Mouse (Mus musculus) CH12.LX (cell line): ENCODE measurements at regions not wholly inside any gene's neighbourhood (a gene's known extent, or its start where the extent isn't known, plus 50 kb on each side); places are given as distances from the start of the nearest gene placed in this dataset.

Source experiments
- DNase-seq: peaks from one replicate; pipeline ENCODE4 v3.0.0-alpha.2; 2013; ENCODE audit errors: extremely low read depth
- H3K27ac ChIP-seq: 2 replicates; pipeline ENCODE4 v1.5.1; 2012; ENCODE audit warnings: low read depth, mild to moderate bottlenecking, control low read depth, moderate library complexity; ENCODE audit not compliant: insufficient read depth
- H3K27me3 ChIP-seq: replicated peaks from 2 replicates; pipeline ENCODE3; 2012; ENCODE audit warnings: inconsistent platforms
- H3K36me3 ChIP-seq, 2 experiments: replicated peaks in 1 of 2; 2 replicates each; pipeline versions ENCODE3 to v1.6.1; 2012; ENCODE audit warnings: inconsistent platforms in 1 of 2, low read length in 1 of 2, mild to moderate bottlenecking in 1 of 2, mixed read lengths in 1 of 2, moderate library complexity in 1 of 2; ENCODE audit not compliant: control insufficient read depth in 1 of 2, insufficient read depth in 1 of 2
- H3K4me1 ChIP-seq, 2 experiments: 2 replicates each; pipeline ENCODE4 v1.6.1; 2012; ENCODE audit warnings: inconsistent platforms in 1 of 2, moderate library complexity in 1 of 2; ENCODE audit not compliant: insufficient read depth in 2 of 2, control insufficient read depth in 1 of 2
- H3K4me2 ChIP-seq: 2 replicates; pipeline ENCODE4 v1.6.1; 2012; ENCODE audit warnings: low read depth, mild to moderate bottlenecking, control low read depth; ENCODE audit not compliant: poor library complexity, insufficient read depth, severe bottlenecking
- H3K4me3 ChIP-seq, 3 experiments: fragments of 150-350 bp in 1 of 3; sonication (generic) in 1 of 3; replicated peaks in 1 of 3; 2 replicates each; pipeline versions ENCODE3 to v1.5.1; 2011 to 2012; ENCODE audit warnings: low read depth in 2 of 3, low read length in 2 of 3, mild to moderate bottlenecking in 2 of 3, moderate library complexity in 2 of 3, control low read depth in 1 of 3, improper control_type of control experiment in 1 of 3, inconsistent platforms in 1 of 3, mixed read lengths in 1 of 3; ENCODE audit not compliant: poor library complexity in 1 of 3
- H3K79me2 ChIP-seq: replicated peaks from 2 replicates; pipeline ENCODE4 v1.6.1; 2012; ENCODE audit warnings: mild to moderate bottlenecking, moderate library complexity; ENCODE audit not compliant: control insufficient read depth, poor library complexity, insufficient read depth, severe bottlenecking; ENCODE audit errors: extremely low read depth
- H3K9ac ChIP-seq: 2 replicates; pipeline ENCODE4 v1.6.1; 2012; ENCODE audit warnings: low read depth, mild to moderate bottlenecking, control low read depth, moderate library complexity; ENCODE audit not compliant: insufficient read depth
- H3K9me3 ChIP-seq: replicated peaks from 2 replicates; pipeline ENCODE3; 2012; ENCODE audit warnings: low read length, inconsistent platforms, mixed read lengths
- CHD1 ChIP-seq: IDR thresholded peaks from 2 replicates; pipeline ENCODE4 v1.6.1; 2012; ENCODE audit warnings: low read depth, low read length, improper control_type of control experiment, inconsistent platforms
- CHD2 ChIP-seq: IDR thresholded peaks from 2 replicates; pipeline ENCODE4 v1.6.1; 2011; ENCODE audit warnings: low read length, improper control_type of control experiment
- CTCF ChIP-seq, 2 experiments: IDR thresholded peaks in 1 of 2; conservative IDR thresholded peaks in 1 of 2; 2 replicates each; pipeline ENCODE4 v1.5.1; 2011 to 2012; ENCODE audit warnings: low read depth in 2 of 2, low read length in 2 of 2, improper control_type of control experiment in 1 of 2, inconsistent platforms in 1 of 2, mild to moderate bottlenecking in 1 of 2, moderate library complexity in 1 of 2
- ETS1 ChIP-seq: conservative IDR thresholded peaks from 2 replicates; pipeline ENCODE4 v1.6.1; 2012; ENCODE audit warnings: low read depth, mild to moderate bottlenecking, inconsistent platforms, low read length, improper control_type of control experiment, moderate library complexity
- IRF4 ChIP-seq: IDR thresholded peaks from 2 replicates; pipeline ENCODE4 v1.6.1; 2014; ENCODE audit warnings: low read depth, mild to moderate bottlenecking, inconsistent platforms, low read length, improper control_type of control experiment
- JUN ChIP-seq: IDR thresholded peaks from 2 replicates; pipeline ENCODE4 v1.6.1; 2011; ENCODE audit warnings: low read depth, mild to moderate bottlenecking, low read length, improper control_type of control experiment, moderate library complexity; ENCODE audit not compliant: insufficient read depth
- JUND ChIP-seq: conservative IDR thresholded peaks from 2 replicates; pipeline ENCODE4 v1.6.1; 2011; ENCODE audit warnings: low read depth, low read length, improper control_type of control experiment
- KAT2A ChIP-seq: IDR thresholded peaks from 2 replicates; pipeline ENCODE4 v1.6.1; 2012; ENCODE audit warnings: low read length, improper control_type of control experiment, inconsistent platforms; ENCODE audit not compliant: insufficient replicate concordance
- MAFK ChIP-seq: IDR thresholded peaks from 2 replicates; pipeline ENCODE4 v1.6.1; 2011; ENCODE audit warnings: low read length, improper control_type of control experiment; ENCODE audit not compliant: insufficient replicate concordance
- MAZ ChIP-seq: IDR thresholded peaks from 2 replicates; pipeline ENCODE4 v1.6.1; 2012; ENCODE audit warnings: low read depth, mild to moderate bottlenecking, inconsistent platforms, low read length, improper control_type of control experiment, moderate library complexity
- MYC ChIP-seq: IDR thresholded peaks from 2 replicates; pipeline ENCODE4 v1.6.1; 2011; ENCODE audit warnings: low read depth, mild to moderate bottlenecking, improper control_type of control experiment, low read length
- POLR2AphosphoS2 ChIP-seq: IDR thresholded peaks from 2 replicates; pipeline ENCODE4 v1.6.1; 2011; ENCODE audit warnings: low read depth, low read length, improper control_type of control experiment
- RAD21 ChIP-seq: IDR thresholded peaks from 2 replicates; pipeline ENCODE4 v1.6.1; 2011; ENCODE audit warnings: low read depth, mild to moderate bottlenecking, low read length, improper control_type of control experiment, moderate library complexity
- SMC3 ChIP-seq: IDR thresholded peaks from 2 replicates; pipeline ENCODE4 v1.6.1; 2011; ENCODE audit warnings: low read depth, low read length, improper control_type of control experiment
- TBP ChIP-seq: conservative IDR thresholded peaks from 2 replicates; pipeline ENCODE4 v1.6.1; 2011; ENCODE audit warnings: low read depth, low read length, improper control_type of control experiment
- USF1 ChIP-seq: IDR thresholded peaks from 2 replicates; pipeline ENCODE4 v1.6.1; 2014; ENCODE audit warnings: low read depth, mild to moderate bottlenecking, inconsistent platforms, low read length, improper control_type of control experiment
- ZC3H11A ChIP-seq: IDR thresholded peaks from 2 replicates; pipeline ENCODE4 v1.6.1; 2012; ENCODE audit warnings: low read depth, mild to moderate bottlenecking, inconsistent platforms, low read length, improper control_type of control experiment
- ZMIZ1 ChIP-seq: IDR thresholded peaks from 2 replicates; pipeline ENCODE4 v1.6.1; 2012; ENCODE audit warnings: low read depth, mild to moderate bottlenecking, inconsistent platforms, low read length, improper control_type of control experiment
- dilution Hi-C: fragments of 300-500 bp; cut with MboI; formaldehyde crosslinking; loops from 2 replicates; pipeline ENCODE4 v1.14.3; 2020; ENCODE audit warnings: low sequenced_read_pairs; ENCODE audit not compliant: extremely low pct_unique_long_range_greater_than_20kb, extremely low pct_ligation_motif_present
- in situ Hi-C: fragments of 300-500 bp; cut with MboI; formaldehyde crosslinking; loops from 3 replicates; pipeline ENCODE4 v1.14.3; 2019; ENCODE audit warnings: low sequenced_read_pairs, low pct_ligation_motif_present, low pct_unique_long_range_greater_than_20kb, mixed read lengths

- Histone ChIP-seq H3K36me3 (no peaks in the 10 kb centered on the region), H3K9ac (no peak overlapping the region), H3K4me2 (no peak overlapping the region), H3K4me1 (peaks cover 0 to 17% of the 10 kb centered on the region in 2 experiments; a peak in 2 of 4 replicates), H3K27ac (no peak overlapping the region), H3K79me2 (no peaks in the 10 kb centered on the region), H3K27me3 (no peaks in the 10 kb centered on the region), H3K4me3 (no peak overlapping the region), H3K9me3 (no peaks in the 10 kb centered on the region)
- TF ChIP-seq JUND, result no peak
- no peak for TF ChIP-seq RAD21
- TF ChIP-seq MAZ, result no peak
- no peak for TF ChIP-seq JUN
- TF ChIP-seq ETS1, result no peak
- TF ChIP-seq CHD2, result no peak
- no peak for TF ChIP-seq SMC3
- TF ChIP-seq ZC3H11A, result no peak
- dilution Hi-C loops (no loop called here), in situ Hi-C loops (no loop called here)
- DNase-seq, result no peak
These were observed 106.0 kb upstream of the 1700056E22Rik start for GRCm38 (mm10) chr1:184140082-184140481.

GRCm38 (mm10) chr1:184138661-184139060 is 104.6 kb upstream of the 1700056E22Rik start:
- H3K79me2 ChIP-seq, result no peaks in the 10 kb centered on the region
- no peak overlapping the region for H3K4me2 ChIP-seq
- in situ Hi-C loops, result no loop called here
- no peak overlapping the region for H3K9ac ChIP-seq
- no peak for TF ChIP-seq RAD21
- TF ChIP-seq MAFK, result no peak
- no peak for TF ChIP-seq CHD1
- no peak for TF ChIP-seq IRF4
- no peak for TF ChIP-seq POLR2AphosphoS2
- TF ChIP-seq MYC, result no peak
- no peak for TF ChIP-seq TBP
- no peak for TF ChIP-seq ZMIZ1
- TF ChIP-seq JUN, result no peak
- TF ChIP-seq CTCF (conservative IDR thresholded peaks at IDR 0.05 in 1 of 2, IDR thresholded peaks at IDR 0.05 in 1 of 2; ENCODE audit: low read depth in 2 of 2, low read length in 2 of 2), result no peak
- no peak for TF ChIP-seq USF1
- TF ChIP-seq KAT2A, result no peak
- no peaks in the 10 kb centered on the region for H3K9me3 ChIP-seq
- H3K27ac ChIP-seq, result no peak overlapping the region
- H3K27me3 ChIP-seq, result no peaks in the 10 kb centered on the region
- DNase-seq, result no peak
- peaks cover 0 to 17% of the 10 kb centered on the region in 2 experiments; a peak in 2 of 4 replicates for H3K4me1 ChIP-seq
- H3K36me3 ChIP-seq, result no peaks in the 10 kb centered on the region
- H3K4me3 ChIP-seq, result no peak overlapping the region
- dilution Hi-C loops, result no loop called here
